Mouse (Mus musculus): Measurements from ENCODE around the gene Lcor. TPM values are rescaled to one million over a fixed set of nuclear protein-coding genes. Genes with fewer than 3 reads are reported as not detected.

The Lcor gene
- polyA plus RNA-seq, 1 experiment from 2014 or later, result 36.6 TPM

DNA sequence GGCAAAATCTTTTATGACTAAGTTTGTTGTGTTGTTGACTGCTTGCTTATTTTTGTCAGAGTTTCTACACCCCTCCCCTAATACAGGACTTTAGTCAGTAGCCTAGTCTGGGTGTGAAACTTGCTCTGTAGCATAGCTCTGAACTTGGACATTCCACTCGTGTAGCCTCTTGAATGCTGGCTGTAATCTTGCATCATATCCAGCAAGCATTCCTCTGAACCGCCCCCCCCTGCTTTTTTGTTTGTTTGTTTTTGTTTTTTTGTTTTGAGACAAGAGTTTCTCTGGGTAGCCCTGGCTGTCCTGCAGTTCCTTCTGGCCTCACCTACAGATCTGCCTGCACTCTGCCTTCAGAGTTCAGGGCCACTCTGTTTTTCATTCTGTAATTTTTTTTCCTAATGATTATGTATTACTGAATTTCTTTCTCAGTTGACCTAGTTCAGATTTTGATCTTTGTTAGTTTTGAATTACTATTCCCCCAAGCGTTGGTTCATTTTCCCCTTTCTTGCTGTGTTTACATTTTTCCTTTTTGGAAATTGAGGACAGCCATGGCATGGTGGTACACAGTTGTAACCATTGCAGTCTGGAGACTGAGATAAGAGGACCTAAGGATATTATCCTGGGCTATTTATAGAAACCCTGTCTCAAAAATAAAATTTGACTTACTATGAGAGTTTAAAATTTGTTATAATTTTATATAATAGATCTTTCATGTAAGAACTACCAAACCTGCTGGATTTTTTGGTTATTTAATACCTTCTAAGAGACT is 41.5 kb downstream of the Lcor start:
- no peak for ATAC-seq (ENCODE audit: low FRiP score, low read depth)
- peaks cover 8% of the 10 kb centered on the region; the same call in 1 of the 2 replicates for H3K4me1 ChIP-seq
- no peak overlapping the region for H3K4me2 ChIP-seq (replicated peaks)
- no peaks in the 10 kb centered on the region for H3K36me3 ChIP-seq
- no peak overlapping the region for H3K27ac ChIP-seq
- H3K9ac ChIP-seq, result no peak overlapping the region
- no peak overlapping the region for H3K4me3 ChIP-seq
- no peaks in the 10 kb centered on the region for H3K27me3 ChIP-seq (replicated peaks)
- WGBS, result 88% methylated on average over 3 of the region's 3 CpGs
- no peaks in the 10 kb centered on the region for H3K9me3 ChIP-seq

DNA sequence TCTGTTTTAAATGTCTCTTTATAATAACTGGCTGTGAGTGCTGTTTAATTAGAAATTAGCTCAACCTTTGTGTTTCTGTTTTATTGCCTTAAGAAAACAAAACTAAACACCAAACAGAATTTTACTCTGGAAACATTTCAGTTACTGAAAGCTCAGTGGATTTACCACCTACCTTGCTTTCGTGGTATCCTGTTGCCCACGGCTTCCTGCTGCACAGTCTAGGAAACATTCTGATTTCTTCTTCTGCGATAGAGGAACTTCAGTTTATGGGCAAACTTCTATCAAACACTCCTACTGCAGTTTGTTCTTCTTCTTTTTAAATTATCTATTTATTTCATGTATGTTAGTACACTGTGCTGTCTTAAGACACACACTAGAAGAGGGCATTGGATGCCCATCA is 46.7 kb downstream of the Lcor start:
- Histone ChIP-seq H3K4me2 (replicated peaks) (no peak overlapping the region), H3K9me3 (no peaks in the 10 kb centered on the region), H3K27me3 (replicated peaks) (no peaks in the 10 kb centered on the region), H3K4me3 (no peak overlapping the region), H3K27ac (no peak overlapping the region), H3K36me3 (no peaks in the 10 kb centered on the region), H3K9ac (no peak overlapping the region), H3K4me1 (no peaks in the 10 kb centered on the region)
- WGBS, result 96% methylated on average over 3 of the region's 3 CpGs
- no peak for ATAC-seq (ENCODE audit: low FRiP score, low read depth)

DNA sequence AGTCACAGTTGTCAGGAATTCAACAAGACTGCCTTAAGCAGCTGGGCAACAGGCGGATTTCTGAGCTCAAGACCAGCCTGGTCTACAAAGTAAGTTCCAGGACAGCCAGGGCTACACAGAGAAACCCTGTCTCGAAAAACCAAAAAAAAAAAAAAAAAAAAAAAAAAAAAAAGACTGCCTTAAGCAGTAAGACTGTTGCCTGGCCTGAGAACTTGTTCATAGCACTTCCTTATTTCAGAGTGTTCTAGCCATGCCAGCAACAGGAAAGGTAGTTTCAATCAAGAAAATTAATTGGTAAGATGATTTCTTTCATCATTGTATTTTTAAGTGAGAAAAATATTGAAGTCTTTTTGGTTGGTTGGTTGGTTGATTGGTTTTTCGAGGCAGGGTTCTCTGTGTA is 51.6 kb downstream of the Lcor start:
- no peak overlapping the region for H3K4me2 ChIP-seq (replicated peaks)
- peaks cover 5% of the 10 kb centered on the region; the same call in 1 of the 2 replicates for H3K36me3 ChIP-seq
- no peak overlapping the region for H3K9ac ChIP-seq
- H3K9me3 ChIP-seq, result no peaks in the 10 kb centered on the region
- no peaks in the 10 kb centered on the region for H3K27me3 ChIP-seq (replicated peaks)
- no peaks in the 10 kb centered on the region for H3K4me1 ChIP-seq
- no peak overlapping the region for H3K27ac ChIP-seq
- WGBS, result 91% methylated on average over 3 of the region's 3 CpGs
- ATAC-seq (ENCODE audit: low FRiP score, low read depth), result no peak
- H3K4me3 ChIP-seq, result no peak overlapping the region

DNA sequence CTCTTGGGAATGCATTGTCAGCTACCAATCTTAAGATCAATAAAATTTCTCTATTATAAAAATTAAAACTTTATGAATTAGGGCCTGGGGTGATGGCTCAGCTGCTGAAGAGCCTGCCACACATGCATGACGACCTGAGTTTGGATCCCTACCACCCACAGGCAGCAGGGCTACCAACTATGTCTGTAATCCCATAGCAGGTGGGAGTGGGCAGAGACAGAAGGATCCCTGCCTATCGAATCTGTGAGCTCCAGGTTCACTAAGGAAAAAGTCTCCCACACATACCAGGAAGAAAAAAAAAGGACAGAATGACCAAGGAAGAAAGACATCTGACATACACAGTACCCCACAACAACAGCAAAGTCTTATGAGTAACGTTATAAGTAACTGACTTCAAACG is 74.5 kb downstream of the Lcor start:
- WGBS, result 88% methylated on average over 4 of the region's 4 CpGs

DNA sequence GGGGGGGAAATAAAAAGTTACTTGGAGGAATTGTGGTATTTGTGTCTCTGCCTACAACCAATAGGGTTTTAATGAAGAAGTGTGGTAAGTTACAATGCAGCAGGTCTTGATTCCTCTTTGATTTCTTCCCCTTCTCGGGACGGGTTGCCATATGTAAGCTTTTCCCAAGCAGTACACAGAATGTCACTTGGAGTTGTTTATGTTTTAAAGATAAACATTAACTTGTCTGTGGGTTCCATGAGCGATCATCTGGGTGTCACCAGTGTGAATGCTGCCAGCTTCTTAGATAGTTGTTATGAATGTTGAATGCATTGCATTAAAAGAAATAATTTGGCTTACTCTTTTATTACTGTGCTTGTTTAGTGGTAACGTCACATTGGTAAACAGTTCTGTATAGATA is 75.1 kb downstream of the Lcor start:
- Histone ChIP-seq H3K4me3 (no peak overlapping the region), H3K9ac (no peak overlapping the region), H3K27ac (no peak overlapping the region), H3K27me3 (replicated peaks) (no peaks in the 10 kb centered on the region), H3K36me3 (peaks cover 23% of the 10 kb centered on the region), H3K4me2 (replicated peaks) (no peak overlapping the region), H3K9me3 (no peaks in the 10 kb centered on the region), H3K4me1 (no peaks in the 10 kb centered on the region)
- WGBS, result 92% methylated on average over 4 of the region's 4 CpGs
- no peak for ATAC-seq (ENCODE audit: low FRiP score, low read depth)

More for the DNA sequence above, 74.5 kb downstream of the Lcor start:
- H3K9ac ChIP-seq, result no peak overlapping the region
- H3K27me3 ChIP-seq (replicated peaks), result no peaks in the 10 kb centered on the region
- H3K36me3 ChIP-seq, result peaks cover 26% of the 10 kb centered on the region
- H3K4me2 ChIP-seq (replicated peaks), result no peak overlapping the region
- H3K27ac ChIP-seq, result no peak overlapping the region
- no peaks in the 10 kb centered on the region for H3K4me1 ChIP-seq
- ATAC-seq (ENCODE audit: low FRiP score, low read depth), result no peak
- no peak overlapping the region for H3K4me3 ChIP-seq
- no peaks in the 10 kb centered on the region for H3K9me3 ChIP-seq

DNA sequence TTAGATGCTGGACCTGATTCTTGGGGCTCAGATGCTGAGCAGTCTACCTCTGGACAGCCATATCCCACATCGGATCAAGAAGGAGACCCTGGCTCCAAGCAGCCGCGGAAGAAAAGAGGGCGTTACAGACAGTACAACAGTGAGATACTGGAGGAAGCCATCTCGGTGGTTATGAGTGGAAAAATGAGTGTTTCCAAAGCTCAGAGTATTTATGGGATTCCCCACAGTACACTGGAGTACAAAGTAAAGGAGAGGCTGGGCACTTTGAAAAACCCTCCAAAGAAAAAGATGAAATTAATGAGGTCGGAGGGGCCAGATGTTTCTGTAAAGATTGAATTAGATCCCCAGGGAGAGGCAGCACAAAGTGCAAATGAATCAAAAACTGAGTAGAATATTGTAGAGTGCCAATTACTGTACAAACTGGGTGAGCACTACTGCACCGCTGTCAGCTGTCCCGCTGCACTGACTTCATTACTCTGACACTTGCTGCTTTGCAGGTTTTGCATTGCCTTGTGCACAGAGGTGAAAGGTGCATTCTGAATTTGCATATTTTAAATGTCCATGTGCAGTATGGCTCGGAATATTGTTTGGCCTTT is 76.6 kb downstream of the Lcor start:
- WGBS, result 91% methylated on average over 9 of the region's 9 CpGs
- H3K4me3 ChIP-seq, result no peak overlapping the region
- ATAC-seq (ENCODE audit: low FRiP score, low read depth), result no peak
- H3K9ac ChIP-seq, result no peak overlapping the region
- no peaks in the 10 kb centered on the region for H3K27me3 ChIP-seq (replicated peaks)
- peaks cover 22% of the 10 kb centered on the region for H3K36me3 ChIP-seq
- H3K4me1 ChIP-seq, result no peaks in the 10 kb centered on the region
- H3K9me3 ChIP-seq, result no peaks in the 10 kb centered on the region
- H3K27ac ChIP-seq, result no peak overlapping the region
- H3K4me2 ChIP-seq (replicated peaks), result no peak overlapping the region

DNA sequence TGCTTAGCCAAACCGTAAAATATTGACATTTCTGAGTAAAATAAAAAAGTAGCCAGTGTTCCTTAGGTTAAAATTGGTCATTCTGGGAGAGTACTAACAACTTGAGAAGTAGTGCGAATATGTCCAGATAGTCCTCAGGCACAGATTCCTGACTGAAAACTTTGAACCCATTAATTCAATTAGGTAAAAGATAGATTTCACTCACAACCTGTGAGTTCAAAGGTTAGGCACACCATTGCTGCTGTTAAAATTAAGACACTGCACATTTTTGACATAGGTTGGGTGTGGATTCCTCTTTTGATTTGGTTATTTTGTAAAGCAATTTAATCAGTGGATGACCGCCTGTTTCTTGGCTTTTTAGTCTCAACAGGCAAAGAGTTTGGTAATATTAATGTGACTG is 78.4 kb downstream of the Lcor start:
- H3K9me3 ChIP-seq, result no peaks in the 10 kb centered on the region
- no peaks in the 10 kb centered on the region for H3K4me1 ChIP-seq
- H3K9ac ChIP-seq, result no peak overlapping the region
- no peak overlapping the region for H3K4me2 ChIP-seq (replicated peaks)
- WGBS, result 95% methylated on average over 3 of the region's 3 CpGs
- H3K4me3 ChIP-seq, result no peak overlapping the region
- no peak overlapping the region for H3K27ac ChIP-seq
- H3K27me3 ChIP-seq (replicated peaks), result no peaks in the 10 kb centered on the region
- ATAC-seq (ENCODE audit: low FRiP score, low read depth), result no peak
- H3K36me3 ChIP-seq, result peaks cover 18% of the 10 kb centered on the region

DNA sequence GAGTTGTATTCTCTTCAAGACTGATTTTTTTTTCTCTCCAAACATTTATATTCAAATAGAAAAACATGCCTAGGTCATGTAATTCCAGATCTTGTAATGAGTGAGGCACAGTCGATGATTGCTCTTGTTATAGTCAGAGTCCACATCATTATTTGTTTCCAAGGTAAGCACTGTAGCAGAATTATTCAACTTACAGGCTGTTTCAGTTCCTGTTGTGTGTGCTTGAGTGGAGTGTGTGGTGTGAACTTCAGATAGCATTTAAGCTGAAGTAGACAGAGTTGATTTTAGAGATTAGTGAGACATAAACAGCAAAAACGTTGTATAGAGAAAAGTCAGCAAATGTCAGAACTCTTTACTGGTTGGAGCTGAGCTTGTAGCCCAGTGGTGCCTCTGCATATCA is 86.4 kb downstream of the Lcor start:
- Histone ChIP-seq H3K4me1 (no peaks in the 10 kb centered on the region), H3K36me3 (no peaks in the 10 kb centered on the region), H3K4me3 (no peak overlapping the region), H3K4me2 (replicated peaks) (no peak overlapping the region), H3K9me3 (no peaks in the 10 kb centered on the region), H3K27ac (no peak overlapping the region), H3K27me3 (replicated peaks) (no peaks in the 10 kb centered on the region), H3K9ac (no peak overlapping the region)
- WGBS, result 80% methylated on average over 2 of the region's 2 CpGs
- no peak for ATAC-seq (ENCODE audit: low FRiP score, low read depth)

DNA sequence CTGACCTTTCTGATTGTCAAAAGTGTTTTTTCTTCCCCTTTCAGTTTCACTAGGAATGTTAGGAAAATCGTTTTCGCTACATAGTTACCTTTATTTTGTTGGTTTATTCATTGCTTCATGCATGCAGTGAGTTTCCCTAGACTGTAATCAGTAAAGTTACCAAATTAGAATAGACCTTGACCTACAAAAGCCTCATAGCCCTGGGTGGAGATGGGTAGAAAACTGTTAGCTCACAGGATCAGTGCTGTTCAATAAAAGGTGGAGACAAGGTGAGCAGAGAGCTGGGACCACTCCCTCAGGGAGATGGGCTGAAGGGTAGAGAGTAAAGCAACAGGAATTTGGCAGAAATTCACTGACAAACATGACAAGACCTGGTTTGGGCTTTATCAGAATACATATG is 91.3 kb downstream of the Lcor start:
- no peak for ATAC-seq (ENCODE audit: low FRiP score, low read depth)
- no peak overlapping the region for H3K9ac ChIP-seq
- no peaks in the 10 kb centered on the region for H3K9me3 ChIP-seq
- H3K4me2 ChIP-seq (replicated peaks), result no peak overlapping the region
- no peak overlapping the region for H3K27ac ChIP-seq
- H3K4me3 ChIP-seq, result no peak overlapping the region
- 93% methylated on average over 2 of the region's 2 CpGs for WGBS
- H3K36me3 ChIP-seq, result no peaks in the 10 kb centered on the region
- H3K27me3 ChIP-seq (replicated peaks), result no peaks in the 10 kb centered on the region
- no peaks in the 10 kb centered on the region for H3K4me1 ChIP-seq

DNA sequence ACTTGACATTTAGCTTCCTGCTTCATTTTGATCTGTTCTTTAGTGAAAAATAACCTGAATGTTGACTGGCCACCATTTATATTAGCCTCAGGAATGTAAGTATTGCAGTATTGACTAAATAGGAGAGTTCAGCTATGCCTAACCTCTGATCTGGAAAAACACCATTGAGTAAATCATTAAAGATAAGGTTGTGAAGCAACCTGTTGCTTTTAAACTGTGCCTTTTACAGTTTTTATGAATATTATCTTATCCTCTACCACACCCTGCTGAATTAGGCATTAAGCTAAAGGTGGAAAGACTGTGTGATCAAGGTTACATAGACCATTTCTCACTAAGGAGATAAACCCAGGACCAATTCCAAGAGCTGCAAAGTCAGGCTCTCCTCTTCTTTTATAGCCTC is 95.1 kb downstream of the Lcor start:
- no peaks in the 10 kb centered on the region for H3K9me3 ChIP-seq
- H3K9ac ChIP-seq, result no peak overlapping the region
- ATAC-seq (ENCODE audit: low FRiP score, low read depth), result no peak
- H3K36me3 ChIP-seq, result peaks cover 14% of the 10 kb centered on the region
- no peaks in the 10 kb centered on the region for H3K4me1 ChIP-seq
- H3K4me3 ChIP-seq, result no peak overlapping the region
- no peak overlapping the region for H3K27ac ChIP-seq
- H3K4me2 ChIP-seq (replicated peaks), result no peak overlapping the region
- no peaks in the 10 kb centered on the region for H3K27me3 ChIP-seq (replicated peaks)

DNA sequence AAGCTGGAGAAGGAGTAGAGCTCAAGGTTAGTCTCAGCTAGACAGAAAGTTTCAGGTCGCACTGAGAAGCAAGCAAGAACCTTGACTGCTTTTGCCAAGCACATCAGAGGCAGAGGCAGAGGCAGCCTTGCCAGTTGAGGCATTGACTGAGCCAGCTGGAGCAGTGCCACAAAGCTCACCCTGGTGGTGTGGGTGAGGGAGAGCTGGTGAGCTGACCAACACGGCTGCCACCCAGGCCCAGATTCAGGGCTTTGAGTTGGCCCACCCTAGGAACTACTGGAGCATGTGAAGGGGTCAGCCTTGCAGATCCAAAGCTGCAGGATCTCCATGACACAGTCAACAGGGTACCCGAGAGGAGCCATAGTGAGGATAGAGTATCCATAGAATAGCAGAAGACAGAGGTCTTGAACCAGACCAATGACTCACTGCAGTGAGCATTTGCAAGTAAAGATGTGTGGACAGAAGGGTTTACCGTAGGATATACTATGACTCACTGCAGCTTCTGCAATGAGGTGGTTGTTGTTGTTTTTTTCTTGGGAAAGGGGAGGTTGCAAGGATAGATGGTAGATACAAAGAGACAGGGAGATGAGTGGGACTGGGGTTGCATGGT is 97.0 kb downstream of the Lcor start:
- Histone ChIP-seq H3K4me3 (no peak overlapping the region), H3K27me3 (replicated peaks) (no peaks in the 10 kb centered on the region), H3K9me3 (no peaks in the 10 kb centered on the region), H3K27ac (no peak overlapping the region), H3K4me2 (replicated peaks) (no peak overlapping the region), H3K36me3 (peaks cover 32% of the 10 kb centered on the region), H3K9ac (no peak overlapping the region), H3K4me1 (no peaks in the 10 kb centered on the region)
- no peak for ATAC-seq (ENCODE audit: low FRiP score, low read depth)
- 91% methylated on average over 4 of the region's 4 CpGs for WGBS

DNA sequence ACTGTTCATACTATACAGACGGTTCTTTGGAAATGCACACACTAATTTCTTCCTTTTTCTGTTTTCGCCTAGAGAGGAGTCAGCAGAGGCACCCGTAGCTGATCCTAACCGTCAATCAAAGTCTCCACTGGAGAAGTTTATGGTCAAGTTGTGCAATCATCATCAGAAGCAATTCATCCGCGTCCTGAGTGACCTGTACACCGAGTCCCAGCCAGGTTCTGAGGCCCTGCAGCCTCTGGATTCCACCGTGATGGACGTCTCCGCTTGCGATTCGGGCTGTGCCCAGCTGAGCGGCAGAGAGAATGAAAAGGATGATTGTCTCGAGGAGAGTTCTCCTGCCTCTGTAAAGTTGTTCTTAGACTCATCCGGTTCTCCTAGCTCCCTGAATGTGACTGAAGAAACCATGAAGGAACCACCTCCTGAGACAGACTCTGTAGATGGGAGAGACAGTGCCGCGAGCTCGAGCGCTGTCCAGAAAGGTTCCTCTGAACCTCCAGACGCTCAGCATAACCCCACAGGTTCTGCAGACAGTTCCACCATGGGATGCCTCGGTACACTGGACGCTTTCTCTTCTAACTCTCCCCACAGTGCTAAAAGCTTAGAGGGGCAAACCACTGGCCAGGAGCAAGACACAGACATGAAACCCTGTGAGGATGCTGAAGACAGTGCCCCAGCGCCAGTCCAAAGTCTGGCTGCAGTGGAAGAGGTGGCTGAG is 99.4 kb downstream of the Lcor start, which contains the start of gene Gm340:
Gene Gm340 (plus strand): TSS at position 665 of the 715 bp plus-strand sequence.
- H3K4me3 ChIP-seq, result no peak within 1 kb of the TSS
- ATAC-seq (ENCODE audit: low FRiP score, low read depth), result no peak
- no peaks in the 10 kb centered on the region for H3K27me3 ChIP-seq (replicated peaks)
- no peak within 1 kb of the TSS for H3K9ac ChIP-seq
- no peaks in the 10 kb centered on the region for H3K4me1 ChIP-seq
- 94% methylated on average over 23 of the region's 23 CpGs for WGBS
- no peak within 1 kb of the TSS for H3K27ac ChIP-seq
- no peak within 1 kb of the TSS for H3K4me2 ChIP-seq (replicated peaks)
- peaks cover 50% of the 10 kb centered on the region for H3K36me3 ChIP-seq
- no peaks in the 10 kb centered on the region for H3K9me3 ChIP-seq

Data from neural tube, embryonic 12.5 days (tissue).